Mouse (Mus musculus) liver, adult 2 months (tissue): ENCODE results near the gene Rai14.

Experiments used
- CTCF ChIP-seq: fragments of 200-500 bp; IDR thresholded peaks from 2 replicates; pipeline ENCODE4 v1.5.1; 2011; ENCODE audit warnings: low read depth, low read length, control low read depth
- POLR2A ChIP-seq: fragments of 200-500 bp; IDR thresholded peaks from 2 replicates; pipeline ENCODE4 v1.6.1; 2011; ENCODE audit warnings: low read length, control low read depth; ENCODE audit not compliant: insufficient read depth; ENCODE audit errors: extremely low read depth

GRCm38 (mm10) chr15:10534591-10534990 lies 179.8 kb downstream of the Rai14 start:
- TF ChIP-seq CTCF (no peak), POLR2A (no peak)
